Mouse (Mus musculus): ENCODE data around the gene Lrp5. TPM values are rescaled to one million over a fixed set of nuclear protein-coding genes. Genes with fewer than 3 reads are reported as not detected.
A peak's percentile ranks its signal among the peaks of the same experiment; 100 is the strongest.

The Lrp5 gene
- total and polyA plus RNA-seq, 3 experiments = 16.1 to 31.9 TPM; not detected in 1

GRCm38 (mm10) chr19:3723904-3724303, 37.5 kb upstream of the Lrp5 start:
- peak; percentile 80 for DNase-seq (ENCODE audit: low read depth, low spot score)
- Histone ChIP-seq H3K27ac (ENCODE audit: control insufficient read depth, low read depth, low read length) (no peak overlapping the region), H3K9ac (ENCODE audit: control insufficient read depth, low read depth, low read length, poor library complexity, severe bottlenecking) (no peak overlapping the region), H3K36me3 (ENCODE audit: control insufficient read depth in 1 of 2, insufficient read depth in 2 of 2, low read length in 2 of 2) (no peaks in the 10 kb centered on the region), H3K79me2 (ENCODE audit: control insufficient read depth, insufficient read depth, low read length, poor library complexity) (no peaks in the 10 kb centered on the region; the same call in 1 of the 2 replicates), H3K4me3 (ENCODE audit: control insufficient read depth in 1 of 2, insufficient read depth in 1 of 2, low read depth in 2 of 2, low read length in 2 of 2) (no peak overlapping the region), H3K27me3 (ENCODE audit: control insufficient read depth in 1 of 2, insufficient read depth in 2 of 2, low read length in 2 of 2) (no peaks in the 10 kb centered on the region), H3K4me1 (ENCODE audit: control insufficient read depth in 1 of 2, insufficient read depth in 2 of 2, low read length in 2 of 2) (no peaks in the 10 kb centered on the region), H3K9me3 (replicated peaks; ENCODE audit: insufficient read depth, low read length) (no peaks in the 10 kb centered on the region)
- TF ChIP-seq SMC3 (IDR thresholded peaks at IDR 0.05; ENCODE audit: low read depth, low read length) (peak; percentile 61), POLR2A (IDR thresholded peaks at IDR 0.05; ENCODE audit: control insufficient read depth in 1 of 2, insufficient read depth in 1 of 2, low read depth in 1 of 2, low read length in 2 of 2, poor library complexity in 1 of 2) (no peak), ZC3H11A (IDR thresholded peaks at IDR 0.05; ENCODE audit: low read depth, low read length) (peak; percentile 60), NRF1 (IDR thresholded peaks at IDR 0.05; ENCODE audit: insufficient read depth, low read depth, low read length, poor library complexity, severe bottlenecking) (no peak), ZMIZ1 (IDR thresholded peaks at IDR 0.05; ENCODE audit: low read depth, low read length) (no peak), RCOR1 (IDR thresholded peaks at IDR 0.05; ENCODE audit: low read depth, low read length) (no peak), ZKSCAN1 (IDR thresholded peaks at IDR 0.05; ENCODE audit: low read depth, low read length) (no peak), CTCF (IDR thresholded peaks at IDR 0.05 in 2 of 3, conservative IDR thresholded peaks at IDR 0.05 in 1 of 3; ENCODE audit: control insufficient read depth in 1 of 3, insufficient read depth in 1 of 3, low read depth in 2 of 3, low read length in 3 of 3, poor library complexity in 1 of 3, severe bottlenecking in 1 of 3) (peak; percentile 55 to 93 (median 87)), MYC (IDR thresholded peaks at IDR 0.05; ENCODE audit: low read depth, low read length) (peak; percentile 71), ETS1 (IDR thresholded peaks at IDR 0.05; ENCODE audit: low read depth, low read length) (no peak), TAL1 (IDR thresholded peaks at IDR 0.05; ENCODE audit: low read length) (no peak), HCFC1 (IDR thresholded peaks at IDR 0.05; ENCODE audit: low read depth, low read length) (no peak), POLR2AphosphoS5 (IDR thresholded peaks at IDR 0.05; ENCODE audit: borderline replicate concordance, low read depth, low read length) (no peak), MXI1 (IDR thresholded peaks at IDR 0.05; ENCODE audit: low read depth, low read length) (peak; percentile 59; the same call in 1 of the 2 replicates), GATA1 (IDR thresholded peaks at IDR 0.05; ENCODE audit: low read depth, low read length) (no peak), MAZ (IDR thresholded peaks at IDR 0.05; ENCODE audit: low read depth, low read length) (no peak), MAFK (IDR thresholded peaks at IDR 0.05; ENCODE audit: borderline replicate concordance, low read depth, low read length) (no peak), ZNF384 (IDR thresholded peaks at IDR 0.05; ENCODE audit: low read depth, low read length) (no peak), UBTF (IDR thresholded peaks at IDR 0.05; ENCODE audit: borderline replicate concordance, insufficient read depth, low read depth, low read length) (no peak), RAD21 (IDR thresholded peaks at IDR 0.05; ENCODE audit: low read depth, low read length) (peak; percentile 87), TCF12 (IDR thresholded peaks at IDR 0.05; ENCODE audit: low read depth, low read length) (no peak), SIN3A (IDR thresholded peaks at IDR 0.05; ENCODE audit: low read length) (0 out of 2 replicates have a peak, but pooled peaks have one; percentile 39), MAX (IDR thresholded peaks at IDR 0.05; ENCODE audit: low read length) (peak; percentile 31; the same call in 1 of the 2 replicates)

Data from MEL (cell line).